Mouse (Mus musculus) CH12.LX (cell line): Measurements from ENCODE around the gene Hspa1l. TPM values are rescaled to one million over a fixed set of nuclear protein-coding genes. Genes with fewer than 3 reads are reported as not detected.

ENCODE experiments used
- DNase-seq: peaks from one replicate; pipeline ENCODE4 v3.0.0-alpha.2; 2013; ENCODE audit errors: extremely low read depth
- H3K27ac ChIP-seq: 2 replicates; pipeline ENCODE4 v1.5.1; 2012; ENCODE audit warnings: low read depth, mild to moderate bottlenecking, control low read depth, moderate library complexity; ENCODE audit not compliant: insufficient read depth
- H3K27me3 ChIP-seq: replicated peaks from 2 replicates; pipeline ENCODE3; 2012; ENCODE audit warnings: inconsistent platforms
- H3K36me3 ChIP-seq, 2 experiments: replicated peaks in 1 of 2; 2 replicates each; pipeline versions ENCODE3 to v1.6.1; 2012; ENCODE audit warnings: inconsistent platforms in 1 of 2, low read length in 1 of 2, mild to moderate bottlenecking in 1 of 2, mixed read lengths in 1 of 2, moderate library complexity in 1 of 2; ENCODE audit not compliant: control insufficient read depth in 1 of 2, insufficient read depth in 1 of 2
- H3K4me1 ChIP-seq, 2 experiments: 2 replicates each; pipeline ENCODE4 v1.6.1; 2012; ENCODE audit warnings: inconsistent platforms in 1 of 2, moderate library complexity in 1 of 2; ENCODE audit not compliant: insufficient read depth in 2 of 2, control insufficient read depth in 1 of 2
- H3K4me2 ChIP-seq: 2 replicates; pipeline ENCODE4 v1.6.1; 2012; ENCODE audit warnings: low read depth, mild to moderate bottlenecking, control low read depth; ENCODE audit not compliant: poor library complexity, insufficient read depth, severe bottlenecking
- H3K4me3 ChIP-seq, 3 experiments: fragments of 150-350 bp in 1 of 3; sonication (generic) in 1 of 3; replicated peaks in 1 of 3; 2 replicates each; pipeline versions ENCODE3 to v1.5.1; 2011 to 2012; ENCODE audit warnings: low read depth in 2 of 3, low read length in 2 of 3, mild to moderate bottlenecking in 2 of 3, moderate library complexity in 2 of 3, control low read depth in 1 of 3, improper control_type of control experiment in 1 of 3, inconsistent platforms in 1 of 3, mixed read lengths in 1 of 3; ENCODE audit not compliant: poor library complexity in 1 of 3
- H3K79me2 ChIP-seq: replicated peaks from 2 replicates; pipeline ENCODE4 v1.6.1; 2012; ENCODE audit warnings: mild to moderate bottlenecking, moderate library complexity; ENCODE audit not compliant: control insufficient read depth, poor library complexity, insufficient read depth, severe bottlenecking; ENCODE audit errors: extremely low read depth
- H3K9ac ChIP-seq: 2 replicates; pipeline ENCODE4 v1.6.1; 2012; ENCODE audit warnings: low read depth, mild to moderate bottlenecking, control low read depth, moderate library complexity; ENCODE audit not compliant: insufficient read depth
- H3K9me3 ChIP-seq: replicated peaks from 2 replicates; pipeline ENCODE3; 2012; ENCODE audit warnings: low read length, inconsistent platforms, mixed read lengths
- BHLHE40 ChIP-seq: IDR thresholded peaks from 2 replicates; pipeline ENCODE4 v1.6.1; 2011; ENCODE audit warnings: mild to moderate bottlenecking, low read depth, low read length, improper control_type of control experiment
- CHD1 ChIP-seq: IDR thresholded peaks from 2 replicates; pipeline ENCODE4 v1.6.1; 2012; ENCODE audit warnings: low read depth, low read length, improper control_type of control experiment, inconsistent platforms
- CTCF ChIP-seq, 2 experiments: IDR thresholded peaks in 1 of 2; conservative IDR thresholded peaks in 1 of 2; 2 replicates each; pipeline ENCODE4 v1.5.1; 2011 to 2012; ENCODE audit warnings: low read depth in 2 of 2, low read length in 2 of 2, improper control_type of control experiment in 1 of 2, inconsistent platforms in 1 of 2, mild to moderate bottlenecking in 1 of 2, moderate library complexity in 1 of 2
- E2F4 ChIP-seq: IDR thresholded peaks from 2 replicates; pipeline ENCODE4 v1.6.1; 2011; ENCODE audit warnings: low read depth, low read length, improper control_type of control experiment; ENCODE audit not compliant: insufficient replicate concordance
- ELF1 ChIP-seq: IDR thresholded peaks from 2 replicates; pipeline ENCODE4 v1.6.1; 2014; ENCODE audit warnings: low read depth, mild to moderate bottlenecking, inconsistent platforms, low read length, improper control_type of control experiment
- ETS1 ChIP-seq: conservative IDR thresholded peaks from 2 replicates; pipeline ENCODE4 v1.6.1; 2012; ENCODE audit warnings: low read depth, mild to moderate bottlenecking, inconsistent platforms, low read length, improper control_type of control experiment, moderate library complexity
- GABPA ChIP-seq: IDR thresholded peaks from 2 replicates; pipeline ENCODE4 v1.6.1; 2012; ENCODE audit warnings: low read depth, low read length, improper control_type of control experiment, inconsistent platforms; ENCODE audit not compliant: insufficient replicate concordance
- HCFC1 ChIP-seq: IDR thresholded peaks from 2 replicates; pipeline ENCODE4 v1.6.1; 2012; ENCODE audit warnings: low read depth, mild to moderate bottlenecking, inconsistent platforms, low read length, improper control_type of control experiment
- IRF4 ChIP-seq: IDR thresholded peaks from 2 replicates; pipeline ENCODE4 v1.6.1; 2014; ENCODE audit warnings: low read depth, mild to moderate bottlenecking, inconsistent platforms, low read length, improper control_type of control experiment
- JUND ChIP-seq: conservative IDR thresholded peaks from 2 replicates; pipeline ENCODE4 v1.6.1; 2011; ENCODE audit warnings: low read depth, low read length, improper control_type of control experiment
- MAFK ChIP-seq: IDR thresholded peaks from 2 replicates; pipeline ENCODE4 v1.6.1; 2011; ENCODE audit warnings: low read length, improper control_type of control experiment; ENCODE audit not compliant: insufficient replicate concordance
- MAZ ChIP-seq: IDR thresholded peaks from 2 replicates; pipeline ENCODE4 v1.6.1; 2012; ENCODE audit warnings: low read depth, mild to moderate bottlenecking, inconsistent platforms, low read length, improper control_type of control experiment, moderate library complexity
- MXI1 ChIP-seq: IDR thresholded peaks from 2 replicates; pipeline ENCODE4 v1.6.1; 2011; ENCODE audit warnings: mild to moderate bottlenecking, low read depth, low read length, improper control_type of control experiment
- MYC ChIP-seq: IDR thresholded peaks from 2 replicates; pipeline ENCODE4 v1.6.1; 2011; ENCODE audit warnings: low read depth, mild to moderate bottlenecking, improper control_type of control experiment, low read length
- NELFE ChIP-seq: IDR thresholded peaks from 2 replicates; pipeline ENCODE4 v1.6.1; 2011; ENCODE audit warnings: low read depth, low read length, improper control_type of control experiment
- RCOR1 ChIP-seq: conservative IDR thresholded peaks from 2 replicates; pipeline ENCODE4 v1.6.1; 2012; ENCODE audit warnings: low read depth, mild to moderate bottlenecking, inconsistent platforms, low read length, improper control_type of control experiment
- SMC3 ChIP-seq: IDR thresholded peaks from 2 replicates; pipeline ENCODE4 v1.6.1; 2011; ENCODE audit warnings: low read depth, low read length, improper control_type of control experiment
- TBP ChIP-seq: conservative IDR thresholded peaks from 2 replicates; pipeline ENCODE4 v1.6.1; 2011; ENCODE audit warnings: low read depth, low read length, improper control_type of control experiment
- TCF12 ChIP-seq: IDR thresholded peaks from 2 replicates; pipeline ENCODE4 v1.6.1; 2014; ENCODE audit warnings: low read depth, mild to moderate bottlenecking, inconsistent platforms, low read length, improper control_type of control experiment
- UBTF ChIP-seq: IDR thresholded peaks from 2 replicates; pipeline ENCODE4 v1.6.1; 2012; ENCODE audit warnings: low read depth, mild to moderate bottlenecking, inconsistent platforms, low read length, improper control_type of control experiment, moderate library complexity
- ZKSCAN1 ChIP-seq: IDR thresholded peaks from 2 replicates; pipeline ENCODE4 v1.6.1; 2012; ENCODE audit warnings: low read depth, inconsistent platforms, low read length, improper control_type of control experiment, borderline replicate concordance
- ZMIZ1 ChIP-seq: IDR thresholded peaks from 2 replicates; pipeline ENCODE4 v1.6.1; 2012; ENCODE audit warnings: low read depth, mild to moderate bottlenecking, inconsistent platforms, low read length, improper control_type of control experiment
- dilution Hi-C: fragments of 300-500 bp; cut with MboI; formaldehyde crosslinking; loops from 2 replicates; pipeline ENCODE4 v1.14.3; 2020; ENCODE audit warnings: low sequenced_read_pairs; ENCODE audit not compliant: extremely low pct_unique_long_range_greater_than_20kb, extremely low pct_ligation_motif_present
- in situ Hi-C: fragments of 300-500 bp; cut with MboI; formaldehyde crosslinking; loops from 3 replicates; pipeline ENCODE4 v1.14.3; 2019; ENCODE audit warnings: low sequenced_read_pairs, low pct_ligation_motif_present, low pct_unique_long_range_greater_than_20kb, mixed read lengths
- polyA plus RNA-seq: library from polyadenylated mRNA; unstranded; fragments of >175 nt; gene quantifications from 2 replicates; pipeline ENCODE4 v1.2.1, GENCODE M21; 2012; ENCODE audit warnings: low read depth; ENCODE audit not compliant: insufficient read length
- total RNA-seq, 2 experiments: library from RNA; depleted of rRNA; stranded (reverse); fragments of 300-350 nt in 1 of 2; fragments of >200 nt in 1 of 2; gene quantifications; 2 replicates each; pipeline ENCODE4 v1.2.3; 2012 to 2014

The Hspa1l gene
- total and polyA plus RNA-seq, 3 experiments: 0.30 to 1.4 TPM; not detected in 1

DNA sequence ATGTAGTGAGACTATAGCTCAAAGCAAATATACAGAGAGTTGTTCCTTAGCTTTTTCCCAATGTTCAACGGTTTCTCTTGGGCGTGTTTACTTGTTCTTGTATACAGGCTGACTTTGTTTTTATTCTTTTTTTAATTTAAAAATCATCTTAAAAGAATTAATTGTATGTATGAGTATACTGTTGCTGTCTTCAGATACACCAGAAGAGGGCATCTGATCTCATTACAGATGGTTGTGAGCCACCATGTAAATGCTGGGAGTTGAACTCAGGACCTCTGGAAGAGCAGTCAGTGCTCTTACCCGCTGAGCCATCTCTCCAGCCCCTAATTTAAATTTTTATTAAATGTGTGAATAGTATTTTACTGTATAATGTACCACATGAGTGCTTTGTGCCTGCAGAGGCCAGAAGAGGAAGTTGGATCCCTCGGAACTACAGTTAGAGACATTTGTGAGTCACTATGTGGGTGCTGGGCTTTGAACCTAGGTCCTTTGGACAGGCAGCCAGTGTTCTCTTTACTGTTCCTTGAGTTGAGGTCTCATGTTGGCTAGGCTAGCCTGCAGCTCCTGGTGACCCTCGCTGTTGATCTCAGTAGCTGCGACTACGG is 35.0 kb downstream of the Hspa1l start:
- in situ Hi-C loops: no loop called here
- H3K4me1 ChIP-seq: peaks cover 5 to 30% of the 10 kb centered on the region in 2 experiments; a peak in 3 of 4 replicates
- H3K4me2 ChIP-seq: no peak overlapping the region
- no peaks in the 10 kb centered on the region for H3K27me3 ChIP-seq
- TF ChIP-seq CTCF (conservative IDR thresholded peaks at IDR 0.05 in 1 of 2, IDR thresholded peaks at IDR 0.05 in 1 of 2; ENCODE audit: low read depth in 2 of 2, low read length in 2 of 2) (peak in 1 of 2 experiments; percentile 22; a peak in 1 of 4 replicates), RCOR1 (no peak)
- dilution Hi-C loops: no loop called here
- H3K27ac ChIP-seq: no peak overlapping the region
- H3K79me2 ChIP-seq: peaks cover 37% of the 10 kb centered on the region
- no peaks in the 10 kb centered on the region for H3K9me3 ChIP-seq
- peaks cover 67 to 81% of the 10 kb centered on the region in 2 experiments for H3K36me3 ChIP-seq
- H3K9ac ChIP-seq: no peak overlapping the region
- peak; percentile 62 for DNase-seq
- no peak overlapping the region for H3K4me3 ChIP-seq

DNA sequence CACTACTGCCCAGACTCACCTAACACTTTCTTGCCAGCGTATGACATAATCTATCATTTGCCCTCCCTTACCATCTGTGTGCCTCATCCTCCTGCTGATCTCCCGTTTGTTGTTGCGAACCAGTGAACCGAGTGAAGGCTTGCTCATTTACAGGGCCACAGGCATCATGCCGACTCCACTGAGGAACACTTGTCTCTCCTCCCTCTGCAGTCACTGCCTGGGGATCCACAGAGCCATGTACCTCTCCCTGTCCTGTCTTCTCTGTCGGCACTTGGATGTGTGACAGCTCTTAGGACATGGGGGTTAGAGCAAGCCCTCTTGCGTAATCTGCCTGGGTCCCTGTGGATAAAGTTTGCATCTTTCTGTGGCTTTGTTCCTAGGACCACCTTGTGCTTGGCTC is 37.1 kb downstream of the Hspa1l start:
- no peak overlapping the region for H3K9ac ChIP-seq
- TF ChIP-seq MAZ (no peak), TCF12 (no peak), JUND (no peak), E2F4 (no peak), ETS1 (no peak), MAFK (no peak), SMC3 (no peak), TBP (no peak), NELFE (no peak), MYC (no peak), MXI1 (no peak), HCFC1 (no peak), GABPA (no peak), BHLHE40 (no peak), CHD1 (no peak), IRF4 (no peak), ZKSCAN1 (no peak), UBTF (no peak), ELF1 (no peak), ZMIZ1 (no peak)
- TF ChIP-seq, all 38 proteins: peak for 0
- in situ Hi-C loops (no loop called here), dilution Hi-C loops (no loop called here)
- no peak overlapping the region for H3K27ac ChIP-seq
- H3K4me1 ChIP-seq: peaks cover 5 to 30% of the 10 kb centered on the region in 2 experiments; a peak in 3 of 4 replicates
- H3K4me3 ChIP-seq: no peak overlapping the region
- H3K9me3 ChIP-seq: no peaks in the 10 kb centered on the region
- H3K36me3 ChIP-seq: peaks cover 82 to 92% of the 10 kb centered on the region in 2 experiments
- H3K79me2 ChIP-seq: peaks cover 16% of the 10 kb centered on the region
- H3K27me3 ChIP-seq: no peaks in the 10 kb centered on the region
- DNase-seq: no peak
- no peak overlapping the region for H3K4me2 ChIP-seq
